Mouse (Mus musculus): ENCODE results near the gene Arglu1. TPM values are rescaled to one million over a fixed set of nuclear protein-coding genes. Genes with fewer than 3 reads are reported as not detected.

Gene Arglu1
- 100 to 1,000 TPM in 1 of 2 experiments, 10 to 100 TPM in 1; 96.8 to 108 TPM for total RNA-seq (2021)
- long read RNA-seq, experiment 1, transcript Arglu1-204 (3 exons, 3,559 nt), result minor isoform, 9 of 115 reads
- long read RNA-seq, experiment 1, transcript Arglu1-201 (4 exons, 3,197 nt), result major isoform, 58 of 115 reads
- long read RNA-seq, experiment 1, partial matches to known transcripts, result 10 of 115 reads
- long read RNA-seq, experiment 1, other reads (novel, unspliced or antisense), result 38 of 115 reads
- long read RNA-seq, experiment 2, transcript Arglu1-204 (3 exons, 3,559 nt), result minor isoform, 10 of 155 reads
- long read RNA-seq, experiment 2, transcript Arglu1-201 (4 exons, 3,197 nt), result major isoform, 72 of 155 reads
- long read RNA-seq, experiment 2, partial matches to known transcripts, result 6 of 155 reads
- long read RNA-seq, experiment 2, other reads (novel, unspliced or antisense), result 66 of 155 reads

GRCm38 (mm10) chr8:8690146-8691092 is at the start of gene Arglu1:
TSS of gene Arglu1 (minus strand) at chr8:8690521.
- DNase-seq (ENCODE audit: low spot score in 2 of 2), result peak; percentile 94 to 95

GRCm38 (mm10) chr8:8737271-8737670 is 47.0 kb upstream of the Arglu1 start:
- no peak for DNase-seq (ENCODE audit: low spot score in 2 of 2)

- no peak for DNase-seq (ENCODE audit: low spot score in 2 of 2)
These were observed 46.5 kb upstream of the Arglu1 start for GRCm38 (mm10) chr8:8736826-8737225.

- DNase-seq (ENCODE audit: low spot score in 2 of 2), result peak in 1 of 2 experiments; percentile 12
These were observed 43.5 kb upstream of the Arglu1 start for GRCm38 (mm10) chr8:8733804-8734203.

GRCm38 (mm10) chr8:8728643-8729042 is 38.3 kb upstream of the Arglu1 start:
- DNase-seq (ENCODE audit: low spot score in 2 of 2), result peak in 1 of 2 experiments; percentile 60

- DNase-seq (ENCODE audit: low spot score in 2 of 2), result no peak
These were observed 36.2 kb upstream of the Arglu1 start for GRCm38 (mm10) chr8:8726547-8726946.

- DNase-seq (ENCODE audit: low spot score in 2 of 2), result no peak
These were observed 14.5 kb upstream of the Arglu1 start for GRCm38 (mm10) chr8:8704813-8705212.

- no peak for DNase-seq (ENCODE audit: low spot score in 2 of 2)
These were observed 13.3 kb upstream of the Arglu1 start for GRCm38 (mm10) chr8:8703668-8704067.

GRCm38 (mm10) chr8:8700821-8701220 is 10.5 kb upstream of the Arglu1 start:
- no peak for DNase-seq (ENCODE audit: low spot score in 2 of 2)

GRCm38 (mm10) chr8:8700229-8700628 is 9.9 kb upstream of the Arglu1 start:
- no peak for DNase-seq (ENCODE audit: low spot score in 2 of 2)

- peak; percentile 61 to 72 for DNase-seq (ENCODE audit: low spot score in 2 of 2)
These were observed 721 bp downstream of the Arglu1 start for GRCm38 (mm10) chr8:8689454-8690145.

GRCm38 (mm10) chr8:8688823-8689453 is 1.4 kb downstream of the Arglu1 start:
- no peak for DNase-seq (ENCODE audit: low spot score in 2 of 2)

- no peak for DNase-seq (ENCODE audit: low spot score in 2 of 2)
These were observed 4.8 kb downstream of the Arglu1 start for GRCm38 (mm10) chr8:8685517-8685916.

GRCm38 (mm10) chr8:8682697-8683096 is 7.6 kb downstream of the Arglu1 start:
- no peak for DNase-seq (ENCODE audit: low spot score in 2 of 2)

GRCm38 (mm10) chr8:8678236-8678635 is 12.1 kb downstream of the Arglu1 start:
- DNase-seq (ENCODE audit: low spot score in 2 of 2), result no peak

GRCm38 (mm10) chr8:8674864-8675263 is 15.5 kb downstream of the Arglu1 start:
- DNase-seq (ENCODE audit: low spot score in 2 of 2), result no peak

GRCm38 (mm10) chr8:8661759-8662138 is 28.6 kb downstream of the Arglu1 start:
- peak; percentile 92 for DNase-seq (ENCODE audit: low spot score in 2 of 2)

GRCm38 (mm10) chr8:8661103-8661758 is 29.1 kb downstream of the Arglu1 start, which contains the start of gene Efnb2:
TSS of gene Efnb2 (minus strand) at chr8:8661242.
- DNase-seq (ENCODE audit: low spot score in 2 of 2), result peak; percentile 96 to 99

- no peak for DNase-seq (ENCODE audit: low spot score in 2 of 2)
These were observed 29.8 kb downstream of the Arglu1 start for GRCm38 (mm10) chr8:8660307-8661098.

Measured in layer of hippocampus, postnatal 14 days (tissue).